10 mouse cellular contexts compared by ENCODE assay signal in genomic region chr7:101908367-101908766, GRCm38 (mm10). TPM values are rescaled to one million over a fixed set of nuclear protein-coding genes. Genes with fewer than 3 reads are reported as not detected.
DNase-seq lines count a peak whose midpoint lies in the region; ATAC-seq and TF ChIP-seq lines count a peak whose summit lies in the region.
"Had no signal": no experiment of that assay in that cellular context is flagged by ENCODE, and none has a peak within 500 bp of the region (broad histone marks: within the 10 kb centered on the region; RNA-seq: fewer than 3 reads in every experiment).

No protein-coding gene starts in this region.

- no peak for ATAC-seq in midbrain, embryonic 12.5 days (ENCODE audit: low FRiP score, low read depth)
- no peak for ATAC-seq in midbrain, embryonic 15.5 days (replicated peaks)
- ATAC-seq in megakaryocyte progenitor cell, adult 5-6 weeks (replicated peaks; ENCODE audit: poor library complexity) = peak; percentile 12; the same call in 1 of the 2 replicates
- no peak for ATAC-seq in CD4-positive, CD25-positive, alpha-beta regulatory T cell, adult 4 months
- ATAC-seq: inflammation-experienced regulatory T-cells, adult 6 months had no signal

- H3K4me3 ChIP-seq in midbrain, embryonic 12.5 days = no peak overlapping the region
- H3K4me3 ChIP-seq in midbrain, embryonic 15.5 days = no peak overlapping the region
- peak overlapping the region; percentile 41 for H3K4me3 ChIP-seq in gastrocnemius, adult 2 months
- H3K4me3 ChIP-seq: embryonic facial prominence, embryonic 13.5 days had no signal

- no peak for TF ChIP-seq CTCF in gastrocnemius, adult 2 months (IDR thresholded peaks at IDR 0.05)

- intact Hi-C loops in gastrocnemius, adult 2 months (cut with DNase I) = no loop called here

- no peak overlapping the region for H3K27ac ChIP-seq in midbrain, embryonic 12.5 days (replicated peaks)
- H3K27ac ChIP-seq in midbrain, embryonic 15.5 days = no peak overlapping the region
- H3K27ac ChIP-seq in gastrocnemius, adult 2 months = peak overlapping the region; percentile 100
- H3K27ac ChIP-seq: embryonic facial prominence, embryonic 13.5 days had no signal

- H3K9me3 ChIP-seq in midbrain, embryonic 12.5 days = no peaks in the 10 kb centered on the region
- H3K9me3 ChIP-seq in midbrain, embryonic 15.5 days = no peaks in the 10 kb centered on the region
- H3K9me3 ChIP-seq: embryonic facial prominence, embryonic 13.5 days had no signal

- no peak overlapping the region for H3K4me2 ChIP-seq in midbrain, embryonic 12.5 days (replicated peaks)
- no peak overlapping the region for H3K4me2 ChIP-seq in midbrain, embryonic 15.5 days
- H3K4me2 ChIP-seq: embryonic facial prominence, embryonic 13.5 days had no signal

- H3K27me3 ChIP-seq in midbrain, embryonic 12.5 days = no peaks in the 10 kb centered on the region
- H3K27me3 ChIP-seq in midbrain, embryonic 15.5 days (replicated peaks) = no peaks in the 10 kb centered on the region
- H3K27me3 ChIP-seq: embryonic facial prominence, embryonic 13.5 days had no signal

- DNase-seq in gastrocnemius, adult 2 months = peak; percentile 79
- peak; percentile 36 for DNase-seq in kidney, postnatal 14 days
- DNase-seq in ovary, postnatal 36 days (ENCODE audit: low spot score) = no peak
- no peak for DNase-seq in layer of hippocampus, adult 11-12 months (ENCODE audit: low spot score)

- peak overlapping the region; percentile 34 for H3K9ac ChIP-seq in midbrain, embryonic 12.5 days (replicated peaks)
- no peak overlapping the region for H3K9ac ChIP-seq in midbrain, embryonic 15.5 days

- H3K4me1 ChIP-seq in midbrain, embryonic 12.5 days = peaks cover 22% of the 10 kb centered on the region
- peaks cover 30% of the 10 kb centered on the region for H3K4me1 ChIP-seq in midbrain, embryonic 15.5 days

- 80% methylated on average over 4 of the region's 4 CpGs for WGBS in midbrain, embryonic 12.5 days
- 83% methylated on average over 4 of the region's 4 CpGs for WGBS in midbrain, embryonic 15.5 days

- peaks cover 39% of the 10 kb centered on the region for H3K36me3 ChIP-seq in midbrain, embryonic 12.5 days
- H3K36me3 ChIP-seq in midbrain, embryonic 15.5 days (replicated peaks) = peaks cover 29% of the 10 kb centered on the region

RNA-seq across cellular contexts. Expression of gene Tomt, which starts 2.2 kb away (rescaled TPM):
- 0.38 and 0.64 TPM in 2 replicates for polyA plus RNA-seq in midbrain, embryonic 12.5 days (2016; fragmentation: Nextera tagmentation; extraction: Ambion mirVana)
- 0.29 and 0.54 TPM in 2 replicates for polyA plus RNA-seq in midbrain, embryonic 15.5 days (2015; fragmentation: Nextera tagmentation; extraction: Ambion mirVana)
- not detected for total RNA-seq in gastrocnemius, adult 2 months (2021)
- 0.10 TPM in 1 of 2 replicates, not detected in the other for total RNA-seq in megakaryocyte progenitor cell, adult 5-6 weeks (2015)
- total RNA-seq in megakaryocyte progenitor cell, adult 5-6 weeks (2017) = 0.07 TPM in 1 of 2 replicates, not detected in the other
- polyA plus RNA-seq in CD4-positive, CD25-positive, alpha-beta regulatory T cell, adult 4 months (2017; shearing (Covaris generic)) = not detected

RNA-seq across cellular contexts. Expression of gene Lamtor1, which starts 2.7 kb away (rescaled TPM):
- 125 and 131 TPM in 2 replicates for polyA plus RNA-seq in midbrain, embryonic 12.5 days (2016; fragmentation: Nextera tagmentation; extraction: Ambion mirVana)
- 154 and 164 TPM in 2 replicates for polyA plus RNA-seq in midbrain, embryonic 15.5 days (2015; fragmentation: Nextera tagmentation; extraction: Ambion mirVana)
- total RNA-seq in gastrocnemius, adult 2 months (2021) = 100 to 1,000 TPM in 1 of 2 experiments, 10 to 100 TPM in 1; 93.2 to 107 TPM
- 74.7 and 91.8 TPM in 2 replicates for total RNA-seq in megakaryocyte progenitor cell, adult 5-6 weeks (2015)
- total RNA-seq in megakaryocyte progenitor cell, adult 5-6 weeks (2017) = 75.0 and 75.7 TPM in 2 replicates
- polyA plus RNA-seq in CD4-positive, CD25-positive, alpha-beta regulatory T cell, adult 4 months (2017; shearing (Covaris generic)) = 100 to 1,000 TPM; 104 to 141 TPM

RNA-seq across cellular contexts. Expression of gene Lrrc51, which starts 25.3 kb away (rescaled TPM):
- polyA plus RNA-seq in midbrain, embryonic 12.5 days (2016; fragmentation: Nextera tagmentation; extraction: Ambion mirVana) = 6.5 and 9.8 TPM in 2 replicates
- 9.1 and 11.4 TPM in 2 replicates for polyA plus RNA-seq in midbrain, embryonic 15.5 days (2015; fragmentation: Nextera tagmentation; extraction: Ambion mirVana)
- 1 to 10 TPM; 4.1 to 4.2 TPM for total RNA-seq in gastrocnemius, adult 2 months (2021)
- total RNA-seq in megakaryocyte progenitor cell, adult 5-6 weeks (2015) = 1.9 and 3.8 TPM in 2 replicates
- 1.0 TPM in 1 of 2 replicates, not detected in the other for total RNA-seq in megakaryocyte progenitor cell, adult 5-6 weeks (2017)
- 1 to 10 TPM; 4.8 to 6.1 TPM for polyA plus RNA-seq in CD4-positive, CD25-positive, alpha-beta regulatory T cell, adult 4 months (2017; shearing (Covaris generic))

RNA-seq across cellular contexts. Expression of gene Numa1, which starts 25.5 kb away (rescaled TPM):
- polyA plus RNA-seq in midbrain, embryonic 12.5 days (2016; fragmentation: Nextera tagmentation; extraction: Ambion mirVana) = 104 and 111 TPM in 2 replicates
- 50.9 and 53.1 TPM in 2 replicates for polyA plus RNA-seq in midbrain, embryonic 15.5 days (2015; fragmentation: Nextera tagmentation; extraction: Ambion mirVana)
- total RNA-seq in gastrocnemius, adult 2 months (2021) = 10 to 100 TPM; 47.1 to 53.6 TPM
- 83.1 and 93.8 TPM in 2 replicates for total RNA-seq in megakaryocyte progenitor cell, adult 5-6 weeks (2015)
- 156 and 190 TPM in 2 replicates for total RNA-seq in megakaryocyte progenitor cell, adult 5-6 weeks (2017)
- 10 to 100 TPM; 66.0 to 83.2 TPM for polyA plus RNA-seq in CD4-positive, CD25-positive, alpha-beta regulatory T cell, adult 4 months (2017; shearing (Covaris generic))

RNA-seq across cellular contexts. Expression of gene Folr1, which starts 37.8 kb away (rescaled TPM):
- 6.8 and 11.9 TPM in 2 replicates for polyA plus RNA-seq in midbrain, embryonic 12.5 days (2016; fragmentation: Nextera tagmentation; extraction: Ambion mirVana)
- polyA plus RNA-seq in midbrain, embryonic 15.5 days (2015; fragmentation: Nextera tagmentation; extraction: Ambion mirVana) = 17.4 and 18.8 TPM in 2 replicates
- 1 to 10 TPM; 2.4 to 2.8 TPM for total RNA-seq in gastrocnemius, adult 2 months (2021)
- total RNA-seq in megakaryocyte progenitor cell, adult 5-6 weeks (2015) = 0.74 and 1.9 TPM in 2 replicates
- 0.37 TPM in 1 of 2 replicates, not detected in the other for total RNA-seq in megakaryocyte progenitor cell, adult 5-6 weeks (2017)
- polyA plus RNA-seq in CD4-positive, CD25-positive, alpha-beta regulatory T cell, adult 4 months (2017; shearing (Covaris generic)) = not detected
- polyA plus RNA-seq: inflammation-experienced regulatory T-cells, adult 6 months had no signal

Comparison
In these comparisons a context has a peak if more than half of its experiments do, and no peak if none do; other contexts are left out.
1. DNase-seq: peak in gastrocnemius, adult 2 months (single experiment) and kidney, postnatal 14 days (single experiment); none in ovary, postnatal 36 days (single experiment) and layer of hippocampus, adult 11-12 months (single experiment).